Mouse (Mus musculus): ENCODE measurements at regions not wholly inside any gene's neighbourhood (a gene's known extent, or its start where the extent isn't known, plus 50 kb on each side); places are given as distances from the start of the nearest gene placed in this dataset.

GRCm38 (mm10) chr9:41400950-41401349 lies 239.5 kb upstream of the Ubash3b start:
- no peak for TF ChIP-seq CTCF (IDR thresholded peaks at IDR 0.05; ENCODE audit: borderline replicate concordance, insufficient read depth, low read length)
- no peak for TF ChIP-seq POLR2A (IDR thresholded peaks at IDR 0.05; ENCODE audit: low read depth, low read length)
